Mouse (Mus musculus): ENCODE measurements around the gene Eipr1. TPM values are rescaled to one million over a fixed set of nuclear protein-coding genes. Genes with fewer than 3 reads are reported as not detected.

The Eipr1 gene
- polyA plus RNA-seq, 1 experiment from 2014 or later: 76.9 TPM

GRCm38 (mm10) chr12:28872271-28872670, 120.7 kb downstream of the Eipr1 start:
- Histone ChIP-seq H3K27ac (peak overlapping the region; percentile 74), H3K9ac (0 out of 2 replicates have a peak overlapping the region, but pooled peaks have one; percentile 39)

GRCm38 (mm10) chr12:28874781-28875251, 123.2 kb downstream of the Eipr1 start:
- no peaks in the 10 kb centered on the region for H3K27me3 ChIP-seq
- no peak overlapping the region for H3K4me2 ChIP-seq
- peaks cover 50% of the 10 kb centered on the region for H3K4me1 ChIP-seq (replicated peaks)
- H3K9ac ChIP-seq: no peak overlapping the region
- H3K36me3 ChIP-seq: peaks cover 19% of the 10 kb centered on the region
- H3K9me3 ChIP-seq: no peaks in the 10 kb centered on the region
- 33% methylated on average over 8 of the region's 8 CpGs for WGBS
- peak overlapping the region; percentile 88 for H3K27ac ChIP-seq
- ATAC-seq (ENCODE audit: low FRiP score): peak; percentile 27
- no peak overlapping the region for H3K4me3 ChIP-seq

More at GRCm38 (mm10) chr12:28872271-28872670, 120.7 kb downstream of the Eipr1 start:
- no peak for ATAC-seq (ENCODE audit: low FRiP score)
- Histone ChIP-seq H3K27me3 (no peaks in the 10 kb centered on the region), H3K4me3 (no peak overlapping the region), H3K36me3 (peaks cover 36% of the 10 kb centered on the region), H3K4me1 (replicated peaks) (peaks cover 36% of the 10 kb centered on the region), H3K9me3 (no peaks in the 10 kb centered on the region), H3K4me2 (no peak overlapping the region)
- 85% methylated on average over 12 of the region's 12 CpGs for WGBS

GRCm38 (mm10) chr12:28875471-28875870, 123.9 kb downstream of the Eipr1 start:
- 0 out of 2 replicates have a peak, but pooled peaks have one; percentile 25 for ATAC-seq (ENCODE audit: low FRiP score)
- no peak overlapping the region for H3K4me3 ChIP-seq
- no peak overlapping the region for H3K4me2 ChIP-seq
- H3K36me3 ChIP-seq: peaks cover 13% of the 10 kb centered on the region
- peak overlapping the region; percentile 29; the same call in 1 of the 2 replicates for H3K9ac ChIP-seq
- H3K27me3 ChIP-seq: no peaks in the 10 kb centered on the region
- peak overlapping the region; percentile 88 for H3K27ac ChIP-seq
- no peaks in the 10 kb centered on the region for H3K9me3 ChIP-seq
- WGBS: 49% methylated on average over 8 of the region's 8 CpGs
- H3K4me1 ChIP-seq (replicated peaks): peaks cover 57% of the 10 kb centered on the region

GRCm38 (mm10) chr12:28880471-28880870, 128.9 kb downstream of the Eipr1 start:
- 0 out of 2 replicates have a peak, but pooled peaks have one; percentile 17 for ATAC-seq (ENCODE audit: low FRiP score)
- Histone ChIP-seq H3K36me3 (peaks cover 3% of the 10 kb centered on the region; the same call in 1 of the 2 replicates), H3K4me3 (no peak overlapping the region), H3K27ac (peak overlapping the region; percentile 83), H3K9me3 (no peaks in the 10 kb centered on the region), H3K4me2 (no peak overlapping the region), H3K4me1 (replicated peaks) (peaks cover 38% of the 10 kb centered on the region), H3K27me3 (no peaks in the 10 kb centered on the region), H3K9ac (no peak overlapping the region)

- Histone ChIP-seq H3K9ac (no peak overlapping the region), H3K27me3 (no peaks in the 10 kb centered on the region), H3K4me2 (no peak overlapping the region), H3K4me3 (no peak overlapping the region), H3K4me1 (replicated peaks) (peaks cover 37% of the 10 kb centered on the region), H3K27ac (no peak overlapping the region), H3K36me3 (peaks cover 2% of the 10 kb centered on the region; the same call in 1 of the 2 replicates), H3K9me3 (no peaks in the 10 kb centered on the region)
- no peak for ATAC-seq (ENCODE audit: low FRiP score)
- WGBS: 87% methylated on average over 6 of the region's 6 CpGs
These were observed 136.1 kb downstream of the Eipr1 start for GRCm38 (mm10) chr12:28887712-28888111.

GRCm38 (mm10) chr12:28889068-28889674, 137.6 kb downstream of the Eipr1 start:
- H3K9ac ChIP-seq: peak overlapping the region; percentile 4; the same call in 1 of the 2 replicates
- ATAC-seq (ENCODE audit: low FRiP score): peak; percentile 82

GRCm38 (mm10) chr12:28891523-28891922, 139.9 kb downstream of the Eipr1 start:
- H3K9me3 ChIP-seq: no peaks in the 10 kb centered on the region
- 53% methylated on average over 5 of the region's 5 CpGs for WGBS
- no peak overlapping the region for H3K4me2 ChIP-seq
- peak overlapping the region; percentile 61 for H3K27ac ChIP-seq
- ATAC-seq (ENCODE audit: low FRiP score): no peak
- H3K4me1 ChIP-seq (replicated peaks): peaks cover 37% of the 10 kb centered on the region
- no peak overlapping the region for H3K9ac ChIP-seq
- no peaks in the 10 kb centered on the region for H3K27me3 ChIP-seq
- no peak overlapping the region for H3K4me3 ChIP-seq
- no peaks in the 10 kb centered on the region for H3K36me3 ChIP-seq

More at GRCm38 (mm10) chr12:28889068-28889674, 137.6 kb downstream of the Eipr1 start:
- peaks cover 37% of the 10 kb centered on the region for H3K4me1 ChIP-seq (replicated peaks)
- no peaks in the 10 kb centered on the region for H3K36me3 ChIP-seq
- no peaks in the 10 kb centered on the region for H3K27me3 ChIP-seq
- WGBS: 33% methylated on average over 7 of the region's 7 CpGs
- no peak overlapping the region for H3K4me2 ChIP-seq
- peak overlapping the region; percentile 86 for H3K27ac ChIP-seq
- no peak overlapping the region for H3K4me3 ChIP-seq
- no peaks in the 10 kb centered on the region for H3K9me3 ChIP-seq

- Histone ChIP-seq H3K9ac (no peak overlapping the region), H3K27ac (no peak overlapping the region), H3K4me1 (replicated peaks) (peaks cover 19% of the 10 kb centered on the region), H3K4me2 (no peak overlapping the region), H3K4me3 (no peak overlapping the region), H3K9me3 (no peaks in the 10 kb centered on the region; the same call in 1 of the 2 replicates), H3K27me3 (no peaks in the 10 kb centered on the region), H3K36me3 (no peaks in the 10 kb centered on the region)
- WGBS: 88% methylated on average over 3 of the region's 3 CpGs
- ATAC-seq (ENCODE audit: low FRiP score): no peak
These were observed 145.0 kb downstream of the Eipr1 start for GRCm38 (mm10) chr12:28896577-28896976.

- no peaks in the 10 kb centered on the region for H3K27me3 ChIP-seq
- H3K9ac ChIP-seq: no peak overlapping the region
- no peak overlapping the region for H3K4me3 ChIP-seq
- H3K4me1 ChIP-seq (replicated peaks): peaks cover 15% of the 10 kb centered on the region
- no peaks in the 10 kb centered on the region for H3K36me3 ChIP-seq
- ATAC-seq (ENCODE audit: low FRiP score): no peak
- WGBS: 92% methylated on average over 6 of the region's 6 CpGs
- H3K27ac ChIP-seq: no peak overlapping the region
- no peak overlapping the region for H3K4me2 ChIP-seq
- H3K9me3 ChIP-seq: no peaks in the 10 kb centered on the region; the same call in 1 of the 2 replicates
These were observed 146.7 kb downstream of the Eipr1 start for GRCm38 (mm10) chr12:28898307-28898706.

GRCm38 (mm10) chr12:28899696-28900095, 148.1 kb downstream of the Eipr1 start:
- H3K27ac ChIP-seq: no peak overlapping the region
- no peak for ATAC-seq (ENCODE audit: low FRiP score)
- H3K4me2 ChIP-seq: no peak overlapping the region
- H3K4me3 ChIP-seq: no peak overlapping the region
- H3K9ac ChIP-seq: no peak overlapping the region
- H3K36me3 ChIP-seq: no peaks in the 10 kb centered on the region
- WGBS: 45% methylated on average over 4 of the region's 4 CpGs
- H3K9me3 ChIP-seq: no peaks in the 10 kb centered on the region; the same call in 1 of the 2 replicates
- H3K27me3 ChIP-seq: no peaks in the 10 kb centered on the region
- peaks cover 19% of the 10 kb centered on the region for H3K4me1 ChIP-seq (replicated peaks)

GRCm38 (mm10) chr12:28900341-28900740, 148.7 kb downstream of the Eipr1 start:
- Histone ChIP-seq H3K9ac (no peak overlapping the region), H3K4me2 (no peak overlapping the region), H3K4me3 (no peak overlapping the region), H3K36me3 (no peaks in the 10 kb centered on the region), H3K27ac (no peak overlapping the region), H3K9me3 (no peaks in the 10 kb centered on the region; the same call in 1 of the 2 replicates), H3K27me3 (no peaks in the 10 kb centered on the region), H3K4me1 (replicated peaks) (peaks cover 19% of the 10 kb centered on the region)
- ATAC-seq (ENCODE audit: low FRiP score): no peak
- 73% methylated on average over 4 of the region's 4 CpGs for WGBS

- Histone ChIP-seq H3K4me1 (replicated peaks) (peaks cover 32% of the 10 kb centered on the region), H3K36me3 (no peaks in the 10 kb centered on the region), H3K27me3 (no peaks in the 10 kb centered on the region), H3K27ac (0 out of 2 replicates have a peak overlapping the region, but pooled peaks have one; percentile 72), H3K4me3 (no peak overlapping the region), H3K4me2 (no peak overlapping the region), H3K9ac (no peak overlapping the region), H3K9me3 (no peaks in the 10 kb centered on the region; the same call in 1 of the 2 replicates)
- WGBS: 91% methylated on average over 3 of the region's 3 CpGs
- no peak for ATAC-seq (ENCODE audit: low FRiP score)
These were observed 150.5 kb downstream of the Eipr1 start for GRCm38 (mm10) chr12:28902132-28902531.

Data from hindbrain, embryonic 13.5 days (tissue).